Mouse (Mus musculus) MEL (cell line): ENCODE results near the gene Ank2. TPM values are rescaled to one million over a fixed set of nuclear protein-coding genes. Genes with fewer than 3 reads are reported as not detected.

ENCODE experiments used
- DNase-seq: peaks from one replicate; pipeline ENCODE4 v3.0.0; 2011; ENCODE audit warnings: low read depth, low spot score
- H3K27ac ChIP-seq: 2 replicates; pipeline ENCODE4 v1.5.1; 2012; ENCODE audit warnings: low read depth, mild to moderate bottlenecking, control low read depth, low read length, moderate library complexity; ENCODE audit not compliant: control insufficient read depth
- H3K27me3 ChIP-seq, 2 experiments: fragments of 150-350 bp in 1 of 2; sonication (generic) in 1 of 2; 2 replicates each; pipeline ENCODE4 v1.6.1; 2012; ENCODE audit warnings: low read length in 2 of 2, mild to moderate bottlenecking in 2 of 2, improper control_type of control experiment in 1 of 2, moderate library complexity in 1 of 2; ENCODE audit not compliant: insufficient read depth in 2 of 2, control insufficient read depth in 1 of 2
- H3K36me3 ChIP-seq, 2 experiments: 2 replicates each; pipeline ENCODE4 v1.6.1; 2012 to 2014; ENCODE audit warnings: low read length in 2 of 2, improper control_type of control experiment in 1 of 2, inconsistent platforms in 1 of 2, mild to moderate bottlenecking in 1 of 2; ENCODE audit not compliant: insufficient read depth in 2 of 2, control insufficient read depth in 1 of 2
- H3K4me1 ChIP-seq, 2 experiments: fragments of 150-350 bp in 1 of 2; sonication (generic) in 1 of 2; 2 replicates each; pipeline ENCODE4 v1.6.1; 2012; ENCODE audit warnings: low read length in 2 of 2, improper control_type of control experiment in 1 of 2, mild to moderate bottlenecking in 1 of 2; ENCODE audit not compliant: insufficient read depth in 2 of 2, control insufficient read depth in 1 of 2
- H3K4me3 ChIP-seq, 2 experiments: fragments of 150-350 bp in 1 of 2; sonication (generic) in 1 of 2; 2 replicates each; pipeline ENCODE4 v1.5.1; 2012; ENCODE audit warnings: low read depth in 2 of 2, low read length in 2 of 2, mild to moderate bottlenecking in 2 of 2, moderate library complexity in 2 of 2, control low read depth in 1 of 2, improper control_type of control experiment in 1 of 2; ENCODE audit not compliant: control insufficient read depth in 1 of 2, insufficient read depth in 1 of 2
- H3K79me2 ChIP-seq: 2 replicates; pipeline ENCODE4 v1.6.1; 2012; ENCODE audit warnings: mild to moderate bottlenecking, low read length, moderate library complexity; ENCODE audit not compliant: control insufficient read depth, poor library complexity, insufficient read depth
- H3K9ac ChIP-seq: 2 replicates; pipeline ENCODE4 v1.6.1; 2012; ENCODE audit warnings: low read depth, mild to moderate bottlenecking, control low read depth, low read length, moderate library complexity; ENCODE audit not compliant: control insufficient read depth, poor library complexity, severe bottlenecking
- H3K9me3 ChIP-seq: fragments of 150-350 bp; sonication (generic); replicated peaks from 2 replicates; pipeline ENCODE4 v1.6.1; 2012; ENCODE audit warnings: mild to moderate bottlenecking, low read length, improper control_type of control experiment, moderate library complexity; ENCODE audit not compliant: insufficient read depth
- CTCF ChIP-seq, 3 experiments: IDR thresholded peaks in 2 of 3; conservative IDR thresholded peaks in 1 of 3; 2 replicates each; pipeline ENCODE4 v1.5.1; 2011 to 2012; ENCODE audit warnings: low read length in 3 of 3, low read depth in 2 of 3, mild to moderate bottlenecking in 2 of 3, improper control_type of control experiment in 1 of 3, inconsistent platforms in 1 of 3, mixed read lengths in 1 of 3, moderate library complexity in 1 of 3; ENCODE audit not compliant: control insufficient read depth in 1 of 3, insufficient read depth in 1 of 3, poor library complexity in 1 of 3, severe bottlenecking in 1 of 3
- ELF1 ChIP-seq: IDR thresholded peaks from 2 replicates; pipeline ENCODE4 v1.6.1; 2014; ENCODE audit warnings: low read depth, mild to moderate bottlenecking, inconsistent platforms, low read length, improper control_type of control experiment, moderate library complexity
- HCFC1 ChIP-seq: IDR thresholded peaks from 2 replicates; pipeline ENCODE4 v1.6.1; 2012; ENCODE audit warnings: low read depth, mild to moderate bottlenecking, inconsistent platforms, low read length, improper control_type of control experiment, moderate library complexity
- JUND ChIP-seq: IDR thresholded peaks from 2 replicates; pipeline ENCODE4 v1.6.1; 2011; ENCODE audit warnings: low read depth, mild to moderate bottlenecking, improper control_type of control experiment, low read length
- KAT2A ChIP-seq: conservative IDR thresholded peaks from 2 replicates; pipeline ENCODE4 v1.6.1; 2012; ENCODE audit warnings: low read depth, low read length, improper control_type of control experiment, inconsistent platforms
- MAFK ChIP-seq: IDR thresholded peaks from 2 replicates; pipeline ENCODE4 v1.6.1; 2011; ENCODE audit warnings: low read depth, mild to moderate bottlenecking, low read length, improper control_type of control experiment, borderline replicate concordance
- MAX ChIP-seq: IDR thresholded peaks from 2 replicates; pipeline ENCODE4 v1.6.1; 2011; ENCODE audit warnings: low read length, improper control_type of control experiment
- MEF2A ChIP-seq: IDR thresholded peaks from 2 replicates; pipeline ENCODE4 v1.6.1; 2014; ENCODE audit warnings: low read depth, mild to moderate bottlenecking, inconsistent platforms, low read length, improper control_type of control experiment; ENCODE audit not compliant: poor library complexity, insufficient replicate concordance, severe bottlenecking; ENCODE audit errors: extremely low read depth
- MXI1 ChIP-seq: IDR thresholded peaks from 2 replicates; pipeline ENCODE4 v1.6.1; 2011; ENCODE audit warnings: mild to moderate bottlenecking, low read depth, low read length, improper control_type of control experiment
- MYB ChIP-seq: IDR thresholded peaks from 2 replicates; pipeline ENCODE4 v1.6.1; 2011; ENCODE audit warnings: mild to moderate bottlenecking, low read depth, low read length, improper control_type of control experiment
- POLR2A ChIP-seq, 2 experiments: IDR thresholded peaks; 2 replicates each; pipeline ENCODE4 v1.6.1; 2011 to 2012; ENCODE audit warnings: low read length in 2 of 2, mild to moderate bottlenecking in 2 of 2, control low read depth in 1 of 2, improper control_type of control experiment in 1 of 2, low read depth in 1 of 2, moderate library complexity in 1 of 2; ENCODE audit not compliant: control insufficient read depth in 1 of 2, insufficient read depth in 1 of 2, poor library complexity in 1 of 2
- POLR2AphosphoS2 ChIP-seq: IDR thresholded peaks from 2 replicates; pipeline ENCODE4 v1.6.1; 2011; ENCODE audit warnings: low read length, improper control_type of control experiment
- POLR2AphosphoS5 ChIP-seq: IDR thresholded peaks from 2 replicates; pipeline ENCODE4 v1.6.1; 2012; ENCODE audit warnings: low read depth, borderline replicate concordance, mild to moderate bottlenecking, inconsistent platforms, low read length, moderate library complexity, mixed read lengths
- RAD21 ChIP-seq: IDR thresholded peaks from 2 replicates; pipeline ENCODE4 v1.6.1; 2011; ENCODE audit warnings: mild to moderate bottlenecking, low read depth, low read length, improper control_type of control experiment
- RCOR1 ChIP-seq: IDR thresholded peaks from 2 replicates; pipeline ENCODE4 v1.6.1; 2012; ENCODE audit warnings: low read depth, mild to moderate bottlenecking, inconsistent platforms, low read length, improper control_type of control experiment
- SIN3A ChIP-seq: IDR thresholded peaks from 2 replicates; pipeline ENCODE4 v1.6.1; 2012; ENCODE audit warnings: low read length, improper control_type of control experiment, inconsistent platforms
- TAL1 ChIP-seq: IDR thresholded peaks from 2 replicates; pipeline ENCODE4 v1.6.1; 2012; ENCODE audit warnings: mild to moderate bottlenecking, inconsistent platforms, low read length, moderate library complexity, mixed read lengths
- UBTF ChIP-seq: IDR thresholded peaks from 2 replicates; pipeline ENCODE4 v1.6.1; 2012; ENCODE audit warnings: low read depth, mild to moderate bottlenecking, inconsistent platforms, low read length, improper control_type of control experiment, moderate library complexity, borderline replicate concordance; ENCODE audit not compliant: insufficient read depth
- USF1 ChIP-seq: IDR thresholded peaks from 2 replicates; pipeline ENCODE4 v1.6.1; 2014; ENCODE audit warnings: low read depth, mild to moderate bottlenecking, inconsistent platforms, low read length, improper control_type of control experiment, moderate library complexity
- ZNF384 ChIP-seq: IDR thresholded peaks from 2 replicates; pipeline ENCODE4 v1.6.1; 2012; ENCODE audit warnings: low read depth, mild to moderate bottlenecking, inconsistent platforms, low read length, improper control_type of control experiment
- polyA plus RNA-seq, 2 experiments: library from polyadenylated mRNA; stranded (reverse) in 1 of 2; unstranded in 1 of 2; fragments of >175 nt in 1 of 2; fragments of >200 nt in 1 of 2; gene quantifications; 2 replicates each; pipeline versions ENCODE4 v1.2.1 to v1.2.4; 2012; ENCODE audit warnings: low replicate concordance in 2 of 2, low read depth in 1 of 2; ENCODE audit not compliant: insufficient read length in 2 of 2, insufficient read depth in 1 of 2, missing spikeins in 1 of 2
- total RNA-seq: library from RNA; depleted of rRNA; stranded (reverse); fragments of 300-350 nt; gene quantifications from 2 replicates; pipeline ENCODE4 v1.2.3, GENCODE M21; 2012

Ank2 gene
- total and polyA plus RNA-seq, 3 experiments: 2.7 to 4.5 TPM; not detected in 1

GRCm38 (mm10) chr3:127267846-127268245, 231.3 kb downstream of the Ank2 start:
- H3K36me3 ChIP-seq: no peaks in the 10 kb centered on the region; a peak in 1 of 4 replicates
- H3K9ac ChIP-seq: no peak overlapping the region
- no peaks in the 10 kb centered on the region for H3K27me3 ChIP-seq
- H3K4me1 ChIP-seq: peaks cover 0 to 6% of the 10 kb centered on the region in 2 experiments; a peak in 2 of 4 replicates
- H3K4me3 ChIP-seq: no peak overlapping the region
- TF ChIP-seq UBTF: no peak
- TF ChIP-seq MAX: no peak
- TF ChIP-seq POLR2AphosphoS2: no peak
- TF ChIP-seq ZNF384: no peak
- TF ChIP-seq POLR2AphosphoS5: no peak
- no peak for TF ChIP-seq JUND
- no peak for TF ChIP-seq POLR2A (IDR thresholded peaks at IDR 0.05; ENCODE audit: control insufficient read depth in 1 of 2, insufficient read depth in 1 of 2, low read depth in 1 of 2, low read length in 2 of 2, poor library complexity in 1 of 2)
- no peak for TF ChIP-seq MXI1
- TF ChIP-seq TAL1: no peak
- TF ChIP-seq MEF2A: no peak
- TF ChIP-seq RAD21: no peak
- no peak for TF ChIP-seq MAFK
- TF ChIP-seq CTCF (IDR thresholded peaks at IDR 0.05 in 2 of 3, conservative IDR thresholded peaks at IDR 0.05 in 1 of 3; ENCODE audit: control insufficient read depth in 1 of 3, insufficient read depth in 1 of 3, low read depth in 2 of 3, low read length in 3 of 3, poor library complexity in 1 of 3, severe bottlenecking in 1 of 3): no peak
- no peak for TF ChIP-seq RCOR1
- TF ChIP-seq ELF1: no peak
- DNase-seq: no peak
- H3K9me3 ChIP-seq: no peaks in the 10 kb centered on the region
- no peak overlapping the region for H3K27ac ChIP-seq
- H3K79me2 ChIP-seq: no peaks in the 10 kb centered on the region

GRCm38 (mm10) chr3:127265732-127266131, 233.4 kb downstream of the Ank2 start:
- H3K27ac ChIP-seq: no peak overlapping the region
- no peak for DNase-seq
- H3K4me3 ChIP-seq: no peak overlapping the region
- H3K27me3 ChIP-seq: no peaks in the 10 kb centered on the region
- no peak overlapping the region for H3K9ac ChIP-seq
- TF ChIP-seq TAL1 (no peak), HCFC1 (no peak), JUND (no peak), RAD21 (no peak), SIN3A (no peak), KAT2A (no peak), USF1 (no peak), MYB (no peak)
- H3K79me2 ChIP-seq: no peaks in the 10 kb centered on the region
- no peaks in the 10 kb centered on the region for H3K36me3 ChIP-seq
- H3K9me3 ChIP-seq: no peaks in the 10 kb centered on the region
- peaks cover 0 to 3% of the 10 kb centered on the region in 2 experiments; a peak in 2 of 4 replicates for H3K4me1 ChIP-seq
